Mouse (Mus musculus) small intestine, adult 2 months (tissue): ENCODE results near the gene Plekhh2.

Source experiments
- CTCF ChIP-seq: fragments of 200-500 bp; IDR thresholded peaks from 2 replicates; pipeline ENCODE4 v1.5.1; 2012; ENCODE audit warnings: low read depth, mild to moderate bottlenecking, control low read depth, inconsistent platforms, low read length, moderate library complexity, mixed read lengths; ENCODE audit not compliant: insufficient replicate concordance, insufficient read length; ENCODE audit errors: extremely low read depth
- POLR2A ChIP-seq: fragments of 200-500 bp; IDR thresholded peaks from 2 replicates; pipeline ENCODE4 v1.6.1; 2012; ENCODE audit warnings: low read depth, mild to moderate bottlenecking, control low read depth, inconsistent platforms, low read length, moderate library complexity

DNA sequence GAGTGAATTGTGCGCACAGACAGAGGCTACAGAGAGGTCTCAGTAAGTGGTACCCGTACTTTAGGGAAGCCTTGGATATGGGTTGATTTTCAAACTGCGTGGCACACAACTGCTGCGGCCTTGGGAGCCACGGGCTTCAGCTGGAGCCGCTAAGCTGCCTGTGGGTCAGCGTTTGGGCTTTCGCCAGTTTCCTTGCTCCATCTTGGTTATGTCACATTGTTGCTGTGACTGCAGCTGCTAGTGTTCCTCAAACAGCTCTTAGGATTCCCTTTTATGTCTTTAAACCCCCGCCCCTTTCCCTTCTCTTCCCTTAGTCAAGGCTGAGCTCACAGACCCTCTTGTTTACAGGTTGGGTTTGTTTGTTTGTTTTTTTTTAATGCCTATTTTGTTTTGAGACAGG, 61.6 kb downstream of the Plekhh2 start:
- TF ChIP-seq CTCF: no peak
- TF ChIP-seq POLR2A: no peak
